Mouse (Mus musculus) embryonic facial prominence, embryonic 14.5 days (tissue): ENCODE measurements around the gene Fastkd1. TPM values are rescaled to one million over a fixed set of nuclear protein-coding genes. Genes with fewer than 3 reads are reported as not detected.
"Not testable (repeated sequence)": the region's sequence is repeated elsewhere in the genome, so short reads cannot be mapped to it uniquely, and the experiment has no call there.

Experiments
- ATAC-seq: fragments of 200-750 bp; cut with Nextera tagmentation; 2 replicates; pipeline ENCODE4 v1.8.0; 2017; ENCODE audit warnings: low read depth, moderate number of reproducible peaks, moderate TSS enrichment
- DNase-seq: peaks from one replicate; pipeline ENCODE4 v3.0.0-alpha.2; 2015; ENCODE audit warnings: low spot score
- H3K27ac ChIP-seq: fragments of 300-500 bp; sonication (generic); replicated peaks from 2 replicates; pipeline ENCODE4 v1.5.1; 2014; ENCODE audit warnings: low read depth, mild to moderate bottlenecking, low read length, moderate library complexity
- H3K27me3 ChIP-seq: fragments of 300-500 bp; sonication (generic); replicated peaks from 2 replicates; pipeline ENCODE4 v1.6.1; 2014; ENCODE audit warnings: low read length; ENCODE audit not compliant: control insufficient read depth, insufficient read depth
- H3K36me3 ChIP-seq: fragments of 300-500 bp; sonication (generic); 2 replicates; pipeline ENCODE4 v1.6.1; 2014; ENCODE audit warnings: low read length, mixed read lengths; ENCODE audit not compliant: control insufficient read depth, insufficient read depth
- H3K4me1 ChIP-seq: fragments of 300-500 bp; sonication (generic); 2 replicates; pipeline ENCODE4 v1.6.1; 2014; ENCODE audit warnings: antibody characterized with exemption, low read length; ENCODE audit not compliant: control insufficient read depth, insufficient read depth
- H3K4me2 ChIP-seq: fragments of 300-500 bp; sonication (generic); 2 replicates; pipeline ENCODE4 v1.6.1; 2014; ENCODE audit warnings: low read depth, mild to moderate bottlenecking, low read length, moderate library complexity, mixed read lengths
- H3K4me3 ChIP-seq: fragments of 300-500 bp; sonication (generic); 2 replicates; pipeline ENCODE4 v1.5.1; 2014; ENCODE audit warnings: low read depth, mild to moderate bottlenecking, low read length
- H3K9ac ChIP-seq: fragments of 300-500 bp; sonication (generic); 2 replicates; pipeline ENCODE4 v1.6.1; 2014; ENCODE audit warnings: low read depth, mild to moderate bottlenecking, low read length, moderate library complexity, mixed read lengths
- H3K9me3 ChIP-seq: fragments of 300-500 bp; sonication (generic); 2 replicates; pipeline ENCODE4 v1.6.1; 2016; ENCODE audit warnings: low read length; ENCODE audit not compliant: control insufficient read depth
- WGBS: fragments of 180-500 bp; shearing (Covaris S2); extraction: QIAGEN DNeasy Blood & Tissue Kit; methylation state at CpG from one replicate; pipeline ENCODE4 v1.1.7; 2014; 5-methylcytosine and 5-hydroxymethylcytosine counted together
- polyA plus RNA-seq: library from polyadenylated mRNA; unstranded; fragments of >200 nt; fragmentation: Nextera tagmentation; extraction: Ambion mirVana; gene quantifications from 2 replicates; pipeline ENCODE4 v1.2.1, GENCODE M21; 2014

Gene Fastkd1
- polyA plus RNA-seq, 1 experiment from 2014 or later, result 11.9 TPM

DNA sequence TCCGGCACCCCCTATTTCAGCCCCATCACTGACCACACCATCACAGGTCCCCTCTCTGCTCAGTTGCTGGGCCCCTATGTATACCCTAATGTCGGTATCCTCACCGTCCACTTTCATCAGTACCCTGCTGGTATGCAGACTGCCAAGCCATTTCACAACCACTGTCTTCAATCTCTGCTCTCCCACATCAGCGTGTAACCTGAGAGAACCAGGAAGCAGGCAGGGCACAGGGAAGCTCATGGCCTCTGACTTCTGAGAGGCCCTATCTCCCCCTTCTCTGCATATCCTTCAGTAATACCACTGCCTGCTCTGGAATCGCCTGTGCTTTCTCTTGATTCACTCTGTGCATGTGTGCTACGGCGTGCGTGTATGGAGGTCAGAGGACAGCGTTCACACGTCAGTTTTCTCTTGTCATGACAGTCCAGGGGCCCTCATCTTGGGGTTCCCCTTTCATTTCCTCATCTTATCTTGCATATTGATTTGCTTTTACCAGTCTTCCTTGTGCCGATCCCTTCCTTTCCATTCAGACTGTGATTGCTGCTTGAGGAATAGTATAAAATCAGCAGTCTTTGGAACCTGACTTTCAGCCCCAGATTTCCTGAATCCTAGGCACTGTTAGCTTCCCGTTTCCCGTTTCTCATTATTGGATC, 49.4 kb downstream of the Fastkd1 start:
- H3K27ac ChIP-seq, result no peak overlapping the region
- no peak for DNase-seq
- WGBS, result 67% methylated on average over 13 of the region's 13 CpGs
- no peak overlapping the region for H3K9ac ChIP-seq
- no peak for ATAC-seq
- no peaks in the 10 kb centered on the region for H3K27me3 ChIP-seq
- H3K36me3 ChIP-seq, result peaks cover 34% of the 10 kb centered on the region
- H3K4me3 ChIP-seq, result no peak overlapping the region
- H3K9me3 ChIP-seq, result no peaks in the 10 kb centered on the region
- H3K4me2 ChIP-seq, result no peak overlapping the region
- H3K4me1 ChIP-seq, result no peaks in the 10 kb centered on the region

DNA sequence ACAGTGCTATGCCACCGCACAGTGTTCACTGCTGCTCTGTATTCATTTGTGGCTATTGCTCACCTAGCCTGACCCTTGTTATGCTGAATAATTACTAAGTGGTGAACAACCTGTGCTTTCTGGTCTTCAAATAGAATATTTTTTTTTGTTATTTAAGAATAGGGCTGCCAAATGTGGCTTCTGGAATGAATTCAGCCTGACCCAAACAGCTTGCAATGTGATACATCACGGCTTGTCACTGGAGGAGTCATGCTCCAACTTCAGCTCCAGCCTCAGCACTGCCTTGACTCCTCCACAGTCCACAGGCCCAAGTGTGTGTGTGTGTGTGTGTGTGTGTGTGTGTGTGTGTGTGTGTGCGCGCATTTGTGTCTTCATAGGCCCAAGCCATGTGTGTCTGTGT, 54.0 kb downstream of the Fastkd1 start:
- Histone ChIP-seq H3K4me3 (no peak overlapping the region), H3K9me3 (no peaks in the 10 kb centered on the region), H3K36me3 (peaks cover 48% of the 10 kb centered on the region), H3K27ac (no peak overlapping the region), H3K4me1 (no peaks in the 10 kb centered on the region), H3K9ac (no peak overlapping the region), H3K4me2 (no peak overlapping the region), H3K27me3 (no peaks in the 10 kb centered on the region)
- WGBS, result 96% methylated on average over 4 of the region's 4 CpGs
- DNase-seq, result no peak
- no peak for ATAC-seq

DNA sequence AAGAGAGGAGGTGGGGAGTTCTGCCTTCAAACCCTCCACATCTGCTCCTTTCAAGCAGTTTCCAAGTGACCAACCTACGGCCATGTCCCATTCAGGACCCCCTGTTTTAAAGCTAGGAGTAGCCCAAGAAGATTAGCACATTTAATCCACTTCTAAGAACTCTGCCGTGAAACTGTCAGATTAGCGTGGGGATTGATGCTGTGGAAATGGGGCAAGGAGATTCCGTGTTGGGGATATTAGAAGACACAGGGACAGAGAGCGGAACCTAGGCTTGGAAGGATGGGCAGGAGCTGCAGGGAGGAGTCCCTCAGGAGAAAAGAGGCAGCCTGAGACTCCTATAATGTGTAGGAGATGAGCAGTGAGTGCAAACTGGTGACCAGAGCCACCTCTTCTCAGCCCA, 63.6 kb downstream of the Fastkd1 start:
- 89% methylated on average over 5 of the region's 5 CpGs for WGBS
- H3K9ac ChIP-seq, result no peak overlapping the region

GRCm38 (mm10) chr2:69646726-69647490, 66.4 kb downstream of the Fastkd1 start, which contains the start of gene Bbs5:
TSS of gene Bbs5 (plus strand) at chr2:69647171.
- ATAC-seq (peak; percentile 97), DNase-seq (peak; percentile 96)
- no peaks in the 10 kb centered on the region for H3K27me3 ChIP-seq
- whole genome bisulfite sequencing, result 3% methylated on average over 37 of the region's 43 CpGs
- no peaks in the 10 kb centered on the region for H3K9me3 ChIP-seq
- peak within 1 kb of the TSS; percentile 71 for H3K4me3 ChIP-seq
- peaks cover 8% of the 10 kb centered on the region for H3K4me1 ChIP-seq
- peak within 1 kb of the TSS; percentile 77 for H3K9ac ChIP-seq
- peak within 1 kb of the TSS; percentile 79 for H3K4me2 ChIP-seq
- H3K27ac ChIP-seq, result no peak within 1 kb of the TSS; the same call in 1 of the 2 replicates
- H3K36me3 ChIP-seq, result no peaks in the 10 kb centered on the region

More for the DNA sequence above, 63.6 kb downstream of the Fastkd1 start:
- no peak overlapping the region for H3K4me2 ChIP-seq
- no peak overlapping the region for H3K27ac ChIP-seq
- DNase-seq (no peak), ATAC-seq (no peak)
- peaks cover 8% of the 10 kb centered on the region for H3K4me1 ChIP-seq
- no peak overlapping the region for H3K4me3 ChIP-seq
- H3K36me3 ChIP-seq, result peaks cover 8% of the 10 kb centered on the region
- H3K27me3 ChIP-seq, result no peaks in the 10 kb centered on the region
- H3K9me3 ChIP-seq, result no peaks in the 10 kb centered on the region

GRCm38 (mm10) chr2:69644968-69645617, 68.2 kb downstream of the Fastkd1 start:
- DNase-seq (no peak), ATAC-seq (no peak)
- WGBS, result 87% methylated on average over 11 of the region's 11 CpGs
- H3K36me3 ChIP-seq, result no peaks in the 10 kb centered on the region
- no peak overlapping the region for H3K4me3 ChIP-seq
- H3K27me3 ChIP-seq, result no peaks in the 10 kb centered on the region
- H3K4me2 ChIP-seq, result no peak overlapping the region
- H3K9me3 ChIP-seq, result no peaks in the 10 kb centered on the region
- H3K9ac ChIP-seq, result no peak overlapping the region
- H3K27ac ChIP-seq, result no peak overlapping the region
- peaks cover 8% of the 10 kb centered on the region for H3K4me1 ChIP-seq

GRCm38 (mm10) chr2:69640100-69640499, 73.2 kb downstream of the Fastkd1 start:
- peak; percentile 56; the same call in 1 of the 2 replicates for ATAC-seq
- no peak overlapping the region for H3K9ac ChIP-seq

DNA sequence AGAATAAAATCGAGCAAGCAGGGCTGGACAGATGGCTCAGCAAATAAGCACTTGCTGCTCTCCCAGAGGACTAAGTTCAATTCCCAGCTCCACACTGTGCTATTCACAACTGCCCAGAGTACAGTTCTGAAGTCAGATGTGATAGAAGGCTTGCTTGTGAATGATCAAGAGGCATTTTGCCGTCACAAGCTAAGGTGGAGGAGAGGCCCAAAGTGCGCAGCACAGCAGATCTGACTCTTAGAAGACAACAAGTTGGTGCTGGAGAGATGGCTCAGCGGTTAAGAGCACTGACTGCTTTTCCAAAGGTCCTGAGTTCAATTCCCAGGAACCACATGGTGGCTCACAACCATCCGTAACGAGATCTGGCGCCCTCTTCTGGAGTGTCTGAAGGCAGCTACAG, 75.3 kb downstream of the Fastkd1 start:
- H3K4me1 ChIP-seq, H3K9ac ChIP-seq, H3K27me3 ChIP-seq, H3K27ac ChIP-seq, DNase-seq, H3K4me2 ChIP-seq, H3K36me3 ChIP-seq, ATAC-seq, H3K4me3 ChIP-seq, H3K9me3 ChIP-seq: not testable (repeated sequence)
- 72% methylated on average over 7 of the region's 7 CpGs for WGBS

More at GRCm38 (mm10) chr2:69640100-69640499, 73.2 kb downstream of the Fastkd1 start:
- Histone ChIP-seq H3K4me1 (no peaks in the 10 kb centered on the region), H3K36me3 (no peaks in the 10 kb centered on the region), H3K4me2 (no peak overlapping the region), H3K27ac (no peak overlapping the region), H3K9me3 (no peaks in the 10 kb centered on the region), H3K27me3 (no peaks in the 10 kb centered on the region), H3K4me3 (no peak overlapping the region)
- DNase-seq, result peak; percentile 26
- WGBS, result 51% methylated on average over 10 of the region's 10 CpGs
